Mouse (Mus musculus) stomach, embryonic 14.5 days (tissue): ENCODE results near the gene Bbs5. TPM values are rescaled to one million over a fixed set of nuclear protein-coding genes. Genes with fewer than 3 reads are reported as not detected.

Source experiments
- ATAC-seq: fragments of 200-750 bp; cut with Nextera tagmentation; 2 replicates; pipeline ENCODE4 v1.8.0; 2017; ENCODE audit warnings: low read depth, moderate TSS enrichment; ENCODE audit not compliant: insufficient number of reproducible peaks, insufficient read depth, low FRiP score
- H3K27ac ChIP-seq: fragments of 300-500 bp; sonication (generic); 2 replicates; pipeline ENCODE4 v1.5.1; 2014; ENCODE audit warnings: mild to moderate bottlenecking, low read length, moderate library complexity, mixed read lengths
- H3K27me3 ChIP-seq: fragments of 300-500 bp; sonication (generic); 2 replicates; pipeline ENCODE4 v1.6.1; 2014; ENCODE audit warnings: low read length, control low read depth, mixed read lengths; ENCODE audit not compliant: control insufficient read depth, insufficient read depth
- H3K36me3 ChIP-seq: fragments of 300-500 bp; sonication (generic); 2 replicates; pipeline ENCODE4 v1.6.1; 2014; ENCODE audit warnings: mild to moderate bottlenecking, control low read depth, low read length, moderate library complexity, mixed read lengths; ENCODE audit not compliant: control insufficient read depth, insufficient read depth
- H3K4me1 ChIP-seq: fragments of 300-500 bp; sonication (generic); 2 replicates; pipeline ENCODE4 v1.6.1; 2014; ENCODE audit warnings: low read length, control low read depth, mixed read lengths; ENCODE audit not compliant: control insufficient read depth, insufficient read depth
- H3K4me2 ChIP-seq: fragments of 300-500 bp; sonication (generic); replicated peaks from 2 replicates; pipeline ENCODE4 v1.6.1; 2014; ENCODE audit warnings: low read depth, low read length, control low read depth
- H3K4me3 ChIP-seq: fragments of 300-500 bp; sonication (generic); 2 replicates; pipeline ENCODE4 v1.5.1; 2014; ENCODE audit warnings: low read depth, low read length, control low read depth
- H3K9ac ChIP-seq: fragments of 300-500 bp; sonication (generic); replicated peaks from 2 replicates; pipeline ENCODE4 v1.6.1; 2014; ENCODE audit warnings: low read depth, mild to moderate bottlenecking, control low read depth, low read length, moderate library complexity, mixed read lengths
- H3K9me3 ChIP-seq: fragments of 300-500 bp; sonication (generic); 2 replicates; pipeline ENCODE4 v1.6.1; 2016; ENCODE audit warnings: low read depth, low read length, control low read depth; ENCODE audit not compliant: control insufficient read depth
- WGBS: fragments of 180-500 bp; shearing (Covaris S2); extraction: QIAGEN DNeasy Blood & Tissue Kit; methylation state at CpG from one replicate; pipeline ENCODE4 v1.1.7; 2014; 5-methylcytosine and 5-hydroxymethylcytosine counted together
- polyA plus RNA-seq: library from polyadenylated mRNA; unstranded; fragments of >200 nt; fragmentation: Nextera tagmentation; extraction: Ambion mirVana; gene quantifications from 2 replicates; pipeline ENCODE4 v1.2.1, GENCODE M21; 2014

Gene Bbs5
- polyA plus RNA-seq, 1 experiment from 2014 or later: 16.3 TPM

- Histone ChIP-seq H3K27me3 (no peaks in the 10 kb centered on the region), H3K4me2 (no peak overlapping the region), H3K9me3 (no peaks in the 10 kb centered on the region), H3K27ac (no peak overlapping the region), H3K36me3 (peaks cover 12% of the 10 kb centered on the region), H3K9ac (no peak overlapping the region), H3K4me1 (no peaks in the 10 kb centered on the region), H3K4me3 (no peak overlapping the region)
- ATAC-seq: no peak
- WGBS: 93% methylated on average over 11 of the region's 11 CpGs
These were observed 46.5 kb downstream of the Bbs5 start for GRCm38 (mm10) chr2:69693501-69693900.

GRCm38 (mm10) chr2:69700446-69700845 lies 53.5 kb downstream of the Bbs5 start:
- no peaks in the 10 kb centered on the region for H3K27me3 ChIP-seq
- H3K27ac ChIP-seq: no peak overlapping the region
- no peak for ATAC-seq
- peaks cover 25% of the 10 kb centered on the region for H3K36me3 ChIP-seq
- no peak overlapping the region for H3K4me3 ChIP-seq
- no peaks in the 10 kb centered on the region for H3K9me3 ChIP-seq
- 93% methylated on average over 8 of the region's 8 CpGs for WGBS
- no peak overlapping the region for H3K9ac ChIP-seq
- no peak overlapping the region for H3K4me2 ChIP-seq
- no peaks in the 10 kb centered on the region for H3K4me1 ChIP-seq

GRCm38 (mm10) chr2:69712171-69712570 lies 65.2 kb downstream of the Bbs5 start:
- no peaks in the 10 kb centered on the region for H3K4me1 ChIP-seq
- H3K4me2 ChIP-seq: no peak overlapping the region
- no peaks in the 10 kb centered on the region for H3K9me3 ChIP-seq
- no peaks in the 10 kb centered on the region for H3K27me3 ChIP-seq
- ATAC-seq: no peak
- H3K27ac ChIP-seq: no peak overlapping the region
- 84% methylated on average over 14 of the region's 14 CpGs for WGBS
- peaks cover under 1% of the 10 kb centered on the region; the same call in 1 of the 2 replicates for H3K36me3 ChIP-seq
- no peak overlapping the region for H3K4me3 ChIP-seq
- no peak overlapping the region for H3K9ac ChIP-seq

- under 1% methylated on average over 39 of the region's 39 CpGs for WGBS
These were observed 66.1 kb downstream of the Bbs5 start, which contains the start of gene Fastkd1 for GRCm38 (mm10) chr2:69712981-69713625. Fastkd1 (minus strand) TSS chr2:69713516.

GRCm38 (mm10) chr2:69713626-69714014 lies 66.6 kb downstream of the Bbs5 start:
- H3K9me3 ChIP-seq: no peaks in the 10 kb centered on the region
- WGBS: 28% methylated on average over 4 of the region's 4 CpGs
- ATAC-seq: no peak
- no peaks in the 10 kb centered on the region for H3K4me1 ChIP-seq
- no peaks in the 10 kb centered on the region for H3K27me3 ChIP-seq
- H3K4me3 ChIP-seq: peak overlapping the region; percentile 87
- H3K4me2 ChIP-seq: peak overlapping the region; percentile 58; the same call in 1 of the 2 replicates
- H3K36me3 ChIP-seq: no peaks in the 10 kb centered on the region
- no peak overlapping the region for H3K27ac ChIP-seq
- no peak overlapping the region for H3K9ac ChIP-seq

More at GRCm38 (mm10) chr2:69712981-69713625, 66.1 kb downstream of the Bbs5 start, which contains the start of gene Fastkd1:
- ATAC-seq: peak; percentile 99
- peak within 1 kb of the TSS; percentile 87 for H3K4me3 ChIP-seq
- H3K27ac ChIP-seq: peak within 1 kb of the TSS; percentile 66
- no peaks in the 10 kb centered on the region for H3K27me3 ChIP-seq
- peak within 1 kb of the TSS; percentile 58 for H3K4me2 ChIP-seq
- H3K9me3 ChIP-seq: no peaks in the 10 kb centered on the region
- H3K4me1 ChIP-seq: no peaks in the 10 kb centered on the region
- H3K9ac ChIP-seq: peak within 1 kb of the TSS; percentile 64
- H3K36me3 ChIP-seq: no peaks in the 10 kb centered on the region

- Histone ChIP-seq H3K4me2 (no peak overlapping the region), H3K27me3 (no peaks in the 10 kb centered on the region), H3K27ac (no peak overlapping the region), H3K4me3 (no peak overlapping the region), H3K9ac (no peak overlapping the region), H3K36me3 (no peaks in the 10 kb centered on the region), H3K9me3 (no peaks in the 10 kb centered on the region), H3K4me1 (no peaks in the 10 kb centered on the region)
- no peak for ATAC-seq
- 82% methylated on average over 5 of the region's 5 CpGs for WGBS
These were observed 67.2 kb downstream of the Bbs5 start for GRCm38 (mm10) chr2:69714126-69714525.

- Histone ChIP-seq H3K4me2 (no peak overlapping the region), H3K4me3 (no peak overlapping the region), H3K9ac (no peak overlapping the region), H3K36me3 (no peaks in the 10 kb centered on the region), H3K4me1 (no peaks in the 10 kb centered on the region), H3K27me3 (no peaks in the 10 kb centered on the region), H3K9me3 (no peaks in the 10 kb centered on the region), H3K27ac (no peak overlapping the region)
- WGBS: 69% methylated on average over 3 of the region's 3 CpGs
- no peak for ATAC-seq
These were observed 69.5 kb downstream of the Bbs5 start for GRCm38 (mm10) chr2:69716483-69716882.
